Mouse (Mus musculus): Measurements from ENCODE around the gene Twf2.

GRCm38 (mm10) chr9:106167241-106167640 lies 35.7 kb upstream of the Twf2 start:
- TF ChIP-seq EP300 (IDR thresholded peaks at IDR 0.05; ENCODE audit: low read depth) (no peak), CTCF (IDR thresholded peaks at IDR 0.05; ENCODE audit: low read depth) (no peak)
